Mouse (Mus musculus) hindlimb bud, embryonic 11.5 days (tissue): Measurements from ENCODE around the gene Ly86.

Experiments used
- DNase-seq: peaks from one replicate; pipeline ENCODE4 v3.0.0-alpha.2; 2012; ENCODE audit warnings: low read depth, low spot score; ENCODE audit errors: extremely low spot score

Ly86 gene

GRCm38 (mm10) chr13:37349051-37349450 is 4.0 kb downstream of the Ly86 start:
- DNase-seq, result no peak

- DNase-seq, result no peak
Measured at GRCm38 (mm10) chr13:37353016-37353415, 8.0 kb downstream of the Ly86 start.

GRCm38 (mm10) chr13:37353868-37354267 is 8.9 kb downstream of the Ly86 start:
- DNase-seq, result no peak

GRCm38 (mm10) chr13:37354432-37354831 is 9.4 kb downstream of the Ly86 start:
- DNase-seq, result no peak

- DNase-seq, result no peak
Measured at GRCm38 (mm10) chr13:37355642-37356331, 10.8 kb downstream of the Ly86 start.

GRCm38 (mm10) chr13:37356549-37356948 is 11.5 kb downstream of the Ly86 start:
- DNase-seq, result no peak

GRCm38 (mm10) chr13:37358112-37358511 is 13.1 kb downstream of the Ly86 start:
- DNase-seq, result no peak

GRCm38 (mm10) chr13:37361249-37361648 is 16.2 kb downstream of the Ly86 start:
- no peak for DNase-seq

- no peak for DNase-seq
Measured at GRCm38 (mm10) chr13:37364351-37364750, 19.3 kb downstream of the Ly86 start.

GRCm38 (mm10) chr13:37376411-37376810 is 31.4 kb downstream of the Ly86 start:
- no peak for DNase-seq

GRCm38 (mm10) chr13:37388222-37389202 is 43.5 kb downstream of the Ly86 start:
- DNase-seq, result no peak

- no peak for DNase-seq
Measured at GRCm38 (mm10) chr13:37389296-37389695, 44.3 kb downstream of the Ly86 start.

- no peak for DNase-seq
Measured at GRCm38 (mm10) chr13:37398791-37399190, 53.8 kb downstream of the Ly86 start.

GRCm38 (mm10) chr13:37399340-37399739 is 54.3 kb downstream of the Ly86 start:
- DNase-seq, result no peak

GRCm38 (mm10) chr13:37402421-37402820 is 57.4 kb downstream of the Ly86 start:
- no peak for DNase-seq

- DNase-seq, result no peak
Measured at GRCm38 (mm10) chr13:37403708-37404107, 58.7 kb downstream of the Ly86 start.

GRCm38 (mm10) chr13:37415696-37416095 is 70.7 kb downstream of the Ly86 start:
- no peak for DNase-seq

GRCm38 (mm10) chr13:37423416-37423815 is 78.4 kb downstream of the Ly86 start:
- no peak for DNase-seq

GRCm38 (mm10) chr13:37424904-37425303 is 79.9 kb downstream of the Ly86 start:
- no peak for DNase-seq

GRCm38 (mm10) chr13:37425406-37425805 is 80.4 kb downstream of the Ly86 start:
- DNase-seq, result no peak

GRCm38 (mm10) chr13:37426578-37427336 is 81.7 kb downstream of the Ly86 start:
- no peak for DNase-seq
